Mouse (Mus musculus) embryo, embryonic 9.5 days (tissue): ENCODE measurements around the gene Slc4a10.

ENCODE experiments used
- DNase-seq: peaks from one replicate; pipeline ENCODE4 v3.0.0-alpha.2; 2017; ENCODE audit errors: extremely low spot score

Gene Slc4a10

GRCm38 (mm10) chr2:62347762-62348161 lies 301.5 kb downstream of the Slc4a10 start:
- DNase-seq, result no peak

GRCm38 (mm10) chr2:62352035-62352434 lies 305.8 kb downstream of the Slc4a10 start:
- no peak for DNase-seq

GRCm38 (mm10) chr2:62355766-62356165 lies 309.5 kb downstream of the Slc4a10 start:
- no peak for DNase-seq

- no peak for DNase-seq
Observed at GRCm38 (mm10) chr2:62356606-62357005, 310.3 kb downstream of the Slc4a10 start.

GRCm38 (mm10) chr2:62357259-62357658 lies 311.0 kb downstream of the Slc4a10 start:
- no peak for DNase-seq

- no peak for DNase-seq
Observed at GRCm38 (mm10) chr2:62360872-62361271, 314.6 kb downstream of the Slc4a10 start.

- DNase-seq, result no peak
Observed at GRCm38 (mm10) chr2:62361514-62361913, 315.3 kb downstream of the Slc4a10 start.

- no peak for DNase-seq
Observed at GRCm38 (mm10) chr2:62362211-62362610, 315.9 kb downstream of the Slc4a10 start.

GRCm38 (mm10) chr2:62363606-62364005 lies 317.3 kb downstream of the Slc4a10 start:
- DNase-seq, result no peak

GRCm38 (mm10) chr2:62368349-62369053 lies 322.2 kb downstream of the Slc4a10 start:
- DNase-seq, result no peak

GRCm38 (mm10) chr2:62370048-62370447 lies 323.8 kb downstream of the Slc4a10 start:
- no peak for DNase-seq

- DNase-seq, result no peak
Observed at GRCm38 (mm10) chr2:62373692-62374091, 327.4 kb downstream of the Slc4a10 start.
